Mouse (Mus musculus): ENCODE data around the gene Dnaaf5. TPM values are rescaled to one million over a fixed set of nuclear protein-coding genes. Genes with fewer than 3 reads are reported as not detected.
A peak's percentile ranks its signal among the peaks of the same experiment; 100 is the strongest.

Gene Dnaaf5
- total RNA-seq, 2 experiments from 2014 or later = 8.3 to 21.5 TPM

DNA sequence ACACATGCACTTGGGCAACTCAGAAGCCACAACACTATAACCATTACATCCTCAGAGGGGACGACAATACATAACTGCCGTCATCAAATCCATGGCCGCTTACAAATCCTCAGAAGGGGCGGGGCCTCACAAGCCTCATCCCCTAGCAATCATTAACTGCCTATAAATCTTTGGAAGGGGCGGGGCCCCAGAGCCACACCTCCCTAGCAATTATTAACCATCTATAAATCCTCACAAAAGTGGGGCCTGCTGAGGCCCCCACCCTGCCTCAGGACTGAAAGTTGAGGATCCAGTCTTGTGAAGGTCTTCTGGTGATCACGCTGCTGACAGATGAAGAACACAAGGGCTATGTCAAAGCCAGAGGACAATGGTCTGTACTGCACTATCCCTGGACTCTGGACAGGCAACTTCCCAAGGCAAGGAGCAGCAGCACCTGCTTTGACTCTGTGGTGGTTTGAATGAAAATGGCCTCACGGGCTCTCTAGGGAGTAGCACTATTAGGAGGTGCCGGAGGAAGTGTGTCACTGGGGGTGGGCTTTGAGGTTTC, 11.0 kb upstream of the Dnaaf5 start:
- ATAC-seq (replicated peaks; ENCODE audit: low FRiP score, low TSS enrichment, poor library complexity, severe bottlenecking) = no peak

DNA sequence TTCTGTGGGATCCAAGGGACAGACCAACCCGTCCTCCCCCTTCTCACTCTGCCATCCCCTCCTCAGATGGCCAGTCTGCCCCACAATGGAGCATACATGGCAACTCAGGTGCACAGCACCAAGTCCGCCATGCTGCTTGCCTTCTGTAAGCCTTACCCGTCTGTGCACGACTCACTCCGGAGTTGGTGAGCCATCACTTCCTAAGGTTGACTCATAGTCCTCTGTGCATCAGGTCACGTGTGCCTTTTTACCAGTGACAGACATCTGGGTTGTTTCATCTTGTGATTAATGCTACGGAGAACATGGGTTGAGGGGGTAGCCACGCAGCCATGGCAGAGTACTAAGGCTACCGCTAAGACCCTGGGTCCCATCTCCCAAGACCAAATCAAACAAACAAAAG, 9.4 kb upstream of the Dnaaf5 start:
- no peak for ATAC-seq (replicated peaks; ENCODE audit: low FRiP score, low TSS enrichment, poor library complexity, severe bottlenecking)

- ATAC-seq (replicated peaks; ENCODE audit: low FRiP score, low TSS enrichment, poor library complexity, severe bottlenecking) = no peak
These were observed 8.7 kb upstream of the Dnaaf5 start for GRCm38 (mm10) chr5:139141326-139141725.

DNA sequence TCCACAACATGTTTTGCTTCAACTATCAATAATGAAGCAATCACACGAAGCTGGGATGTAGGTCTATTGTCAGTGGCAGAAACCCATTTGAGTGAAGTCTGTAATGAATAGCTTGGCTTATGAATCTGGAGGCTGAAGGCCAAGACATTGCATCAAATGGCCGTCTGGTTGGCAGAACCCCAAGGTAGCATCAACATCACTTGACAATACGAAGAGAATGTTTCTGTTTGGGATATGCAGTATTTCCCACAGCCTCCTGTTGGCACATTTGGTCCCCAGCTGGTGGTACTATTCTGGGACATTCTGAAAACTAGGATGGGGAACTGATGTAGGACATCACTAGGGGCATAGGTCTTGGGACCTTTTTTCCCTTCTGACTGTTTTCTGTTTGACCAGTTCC, 6.1 kb upstream of the Dnaaf5 start:
- no peak for ATAC-seq (replicated peaks; ENCODE audit: low FRiP score, low TSS enrichment, poor library complexity, severe bottlenecking)

DNA sequence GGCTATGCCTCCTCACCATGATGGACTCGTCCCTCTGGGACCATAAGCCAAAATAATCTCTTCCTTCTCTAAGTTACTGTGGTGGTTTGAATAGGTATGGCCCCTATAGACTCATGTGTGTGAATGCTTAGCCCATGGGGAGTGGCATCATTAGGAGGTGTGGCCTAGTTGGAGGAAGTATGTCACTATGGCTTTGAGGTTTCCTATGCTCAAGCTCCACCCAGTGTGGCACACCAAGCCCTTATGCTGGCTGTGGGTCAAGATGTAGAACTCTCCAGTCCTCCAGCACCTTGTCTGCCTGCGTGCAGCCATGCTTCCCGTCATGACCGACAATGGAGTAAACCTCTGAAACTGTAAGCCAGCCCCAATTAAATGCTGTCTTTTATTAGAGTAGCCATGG, 4.3 kb upstream of the Dnaaf5 start:
- ATAC-seq (replicated peaks; ENCODE audit: low FRiP score, low TSS enrichment, poor library complexity, severe bottlenecking) = no peak

DNA sequence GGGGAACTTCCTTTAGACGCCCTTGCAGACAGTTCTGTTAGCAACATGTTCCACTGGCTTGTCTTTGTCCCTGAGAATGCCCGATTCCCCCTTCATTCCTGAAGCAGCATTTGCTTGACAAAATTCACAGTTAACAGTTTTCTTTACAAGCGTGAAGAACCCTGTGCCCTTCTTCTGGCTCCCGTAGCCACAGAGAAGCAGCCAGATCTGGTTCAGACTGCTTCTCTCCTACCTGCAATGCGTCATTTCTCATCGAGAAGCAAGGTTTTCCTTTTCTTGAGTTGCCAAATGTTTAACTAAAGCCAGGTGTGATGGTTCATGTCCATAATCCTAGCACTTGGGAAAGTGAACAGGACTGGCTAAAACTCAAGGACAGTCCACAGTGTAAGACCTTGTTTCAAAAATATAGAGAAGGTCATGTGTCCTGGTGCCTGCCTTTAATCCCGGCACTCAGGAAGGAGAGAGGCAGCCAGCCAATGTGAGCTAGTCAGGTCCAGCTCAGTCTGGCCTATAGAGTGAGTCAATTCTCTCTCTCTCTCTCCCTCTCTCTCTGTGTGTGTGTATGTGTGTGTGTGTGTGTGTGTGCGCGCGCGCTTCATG, 3.4 kb upstream of the Dnaaf5 start:
- no peak for ATAC-seq (replicated peaks; ENCODE audit: low FRiP score, low TSS enrichment, poor library complexity, severe bottlenecking)

- no peak for ATAC-seq (replicated peaks; ENCODE audit: low FRiP score, low TSS enrichment, poor library complexity, severe bottlenecking)
These were observed 2.6 kb upstream of the Dnaaf5 start for GRCm38 (mm10) chr5:139147178-139148078.

DNA sequence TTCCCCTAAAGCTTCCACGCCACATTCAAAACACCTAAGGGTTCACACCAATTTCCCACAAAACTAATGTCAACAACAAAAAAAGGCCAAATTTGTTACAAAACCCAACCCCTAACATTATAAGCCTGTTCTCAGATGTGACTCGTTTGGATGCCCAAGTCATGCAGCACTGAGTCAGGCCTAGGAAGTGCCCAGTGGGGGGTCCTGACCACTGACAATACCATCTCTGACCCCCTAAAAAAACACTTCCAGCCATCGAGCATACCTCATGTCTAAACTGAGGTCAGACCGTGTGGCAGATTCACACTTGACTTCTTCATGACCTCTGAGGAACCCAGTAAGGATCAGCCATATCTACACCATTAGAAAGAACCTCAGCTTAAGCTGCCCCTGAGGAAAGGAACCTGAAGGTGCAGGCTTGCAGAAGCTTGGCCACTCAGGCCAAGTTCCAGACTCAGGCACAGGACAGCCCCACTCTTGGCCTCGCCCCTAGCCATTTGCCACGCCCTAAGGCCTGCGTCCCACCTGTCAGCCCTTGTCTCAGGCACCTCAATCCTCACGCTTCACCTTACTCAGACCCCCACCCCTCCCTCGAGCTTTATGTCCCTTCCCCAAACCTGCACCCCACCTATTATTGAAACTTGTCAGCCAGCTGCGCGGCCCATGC, 884 bp upstream of the Dnaaf5 start:
- ATAC-seq (replicated peaks; ENCODE audit: low FRiP score, low TSS enrichment, poor library complexity, severe bottlenecking) = peak; percentile 39

DNA sequence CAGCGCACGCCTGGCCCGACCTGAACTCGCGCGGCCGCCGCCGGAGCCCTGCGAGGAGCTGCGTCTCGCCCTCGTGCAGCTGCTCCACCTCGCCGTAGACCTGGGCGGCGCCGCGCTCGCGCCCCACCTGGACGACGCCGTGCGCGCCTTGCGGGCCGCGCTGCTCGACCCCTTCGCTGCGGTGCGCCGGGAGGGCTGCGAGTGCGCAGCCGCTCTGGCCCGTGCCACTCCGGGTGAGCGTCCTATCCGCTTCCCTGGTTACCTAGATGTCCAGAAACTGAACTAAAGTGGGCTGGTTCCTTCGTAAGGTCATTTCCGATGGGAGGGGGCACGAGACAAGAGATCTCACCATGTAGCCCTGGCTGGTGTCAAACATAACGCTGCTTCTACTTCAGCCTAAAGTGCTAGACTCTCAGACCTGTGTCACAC, 594 bp downstream of the Dnaaf5 start:
- ATAC-seq (replicated peaks; ENCODE audit: low FRiP score, low TSS enrichment, poor library complexity, severe bottlenecking) = no peak

DNA sequence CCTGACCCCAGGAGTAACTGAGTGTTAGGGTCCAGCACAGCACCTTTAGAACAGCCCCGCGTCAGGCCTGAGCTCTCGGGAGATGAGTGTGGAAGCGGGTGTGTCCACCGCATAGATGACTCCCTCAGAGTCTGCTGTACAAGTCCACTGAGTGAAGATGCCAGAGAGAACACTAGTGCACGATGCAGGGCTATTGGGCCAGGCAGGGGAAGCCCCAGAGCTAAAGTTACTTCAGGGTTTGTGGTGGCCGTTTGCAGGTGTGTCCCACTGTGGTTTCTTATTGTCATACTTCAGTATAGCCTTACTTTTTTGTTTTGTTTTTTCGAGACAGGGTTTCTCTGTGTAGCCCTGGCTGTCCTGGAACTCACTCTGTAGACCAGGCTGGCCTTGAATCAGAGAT, 10.9 kb downstream of the Dnaaf5 start:
- ATAC-seq (replicated peaks; ENCODE audit: low FRiP score, low TSS enrichment, poor library complexity, severe bottlenecking) = no peak; the same call in 1 of the 2 replicates

DNA sequence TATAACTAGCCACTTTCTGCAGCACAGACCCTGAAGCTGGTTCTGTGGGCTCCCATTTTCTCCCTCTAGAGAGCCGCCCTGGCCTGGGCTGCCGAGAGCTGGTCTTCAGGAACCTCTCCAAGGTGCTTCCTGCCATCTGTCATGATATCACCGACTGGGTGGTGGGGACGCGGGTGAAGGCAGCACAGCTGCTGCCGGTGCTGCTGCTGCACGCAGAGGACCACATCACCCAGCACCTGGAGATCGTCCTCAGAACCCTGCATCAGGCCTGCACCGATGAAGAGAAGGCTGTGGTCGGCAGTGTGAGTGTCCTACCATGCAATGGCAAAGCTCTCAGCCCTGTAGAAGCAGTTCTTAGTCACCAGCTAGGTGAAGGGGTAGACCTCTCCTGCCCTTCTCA, 11.6 kb downstream of the Dnaaf5 start:
- no peak for ATAC-seq (replicated peaks; ENCODE audit: low FRiP score, low TSS enrichment, poor library complexity, severe bottlenecking)

GRCm38 (mm10) chr5:139166781-139167361, 16.8 kb downstream of the Dnaaf5 start:
- ATAC-seq (replicated peaks; ENCODE audit: low FRiP score, low TSS enrichment, poor library complexity, severe bottlenecking) = peak; percentile 69

DNA sequence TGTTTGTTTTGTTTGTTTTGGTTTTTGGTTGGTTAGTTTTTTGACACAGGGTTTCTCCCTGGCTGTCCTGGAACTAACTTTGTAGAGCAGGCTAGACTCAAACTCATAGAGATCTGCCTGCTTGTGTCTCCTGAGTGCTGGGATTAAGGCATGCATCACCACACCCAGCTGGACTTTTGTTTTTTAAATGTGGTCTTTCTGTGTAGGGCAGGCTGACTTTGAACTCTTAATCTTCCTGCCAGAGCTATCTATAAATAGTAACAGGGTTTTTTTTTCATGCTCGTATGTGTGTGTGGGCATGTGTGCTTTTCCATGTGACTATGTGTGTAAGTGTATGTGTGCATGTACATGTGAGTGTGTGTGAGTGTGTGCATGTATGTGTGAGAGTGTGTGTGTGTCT, 17.5 kb downstream of the Dnaaf5 start:
- ATAC-seq (replicated peaks; ENCODE audit: low FRiP score, low TSS enrichment, poor library complexity, severe bottlenecking) = no peak

GRCm38 (mm10) chr5:139171929-139172328, 21.9 kb downstream of the Dnaaf5 start:
- ATAC-seq (replicated peaks; ENCODE audit: low FRiP score, low TSS enrichment, poor library complexity, severe bottlenecking) = peak; percentile 66

GRCm38 (mm10) chr5:139174141-139174540, 24.1 kb downstream of the Dnaaf5 start:
- no peak for ATAC-seq (replicated peaks; ENCODE audit: low FRiP score, low TSS enrichment, poor library complexity, severe bottlenecking)

- no peak for ATAC-seq (replicated peaks; ENCODE audit: low FRiP score, low TSS enrichment, poor library complexity, severe bottlenecking)
These were observed 24.8 kb downstream of the Dnaaf5 start for GRCm38 (mm10) chr5:139174556-139175547.

- peak; percentile 88 for ATAC-seq (replicated peaks; ENCODE audit: low FRiP score, low TSS enrichment, poor library complexity, severe bottlenecking)
These were observed 29.0 kb downstream of the Dnaaf5 start for GRCm38 (mm10) chr5:139178895-139179631.

GRCm38 (mm10) chr5:139183131-139183530, 33.1 kb downstream of the Dnaaf5 start:
- no peak for ATAC-seq (replicated peaks; ENCODE audit: low FRiP score, low TSS enrichment, poor library complexity, severe bottlenecking)

Data from megakaryocyte-erythroid progenitor cell, adult 5-6 weeks (primary cell).